Mouse (Mus musculus) bone marrow, adult 2 months (tissue): ENCODE measurements around the gene Col23a1.

Source experiments
- CTCF ChIP-seq: fragments of 200-500 bp; IDR thresholded peaks from 2 replicates; pipeline ENCODE4 v1.5.1; 2011; ENCODE audit warnings: low read length, control low read depth; ENCODE audit not compliant: control insufficient read depth, insufficient read depth
- POLR2A ChIP-seq: fragments of 200-500 bp; IDR thresholded peaks from 2 replicates; pipeline ENCODE4 v1.6.1; 2011; ENCODE audit warnings: low read depth, mild to moderate bottlenecking, control low read depth, low read length, borderline replicate concordance; ENCODE audit not compliant: control insufficient read depth

GRCm38 (mm10) chr11:51398084-51398483, 108.4 kb downstream of the Col23a1 start:
- no peak for TF ChIP-seq CTCF
- TF ChIP-seq POLR2A = no peak
